Mouse (Mus musculus) kidney, embryonic 14.5 days (tissue): ENCODE data around the gene Il1a. TPM values are rescaled to one million over a fixed set of nuclear protein-coding genes. Genes with fewer than 3 reads are reported as not detected.

ENCODE experiments used
- ATAC-seq: fragments of 200-750 bp; cut with Nextera tagmentation; 2 replicates; pipeline ENCODE4 v1.8.0; 2017; ENCODE audit warnings: moderate number of reproducible peaks, mild to moderate bottlenecking, moderate TSS enrichment, moderate library complexity; ENCODE audit not compliant: low FRiP score, low TSS enrichment
- H3K27ac ChIP-seq: fragments of 300-500 bp; sonication (generic); 2 replicates; pipeline ENCODE4 v1.5.1; 2014; ENCODE audit warnings: low read depth, mild to moderate bottlenecking, low read length, moderate library complexity, mixed read lengths
- H3K27me3 ChIP-seq: fragments of 300-500 bp; sonication (generic); 2 replicates; pipeline ENCODE4 v1.6.1; 2014; ENCODE audit warnings: mild to moderate bottlenecking, low read length; ENCODE audit not compliant: control insufficient read depth, insufficient read depth
- H3K36me3 ChIP-seq: fragments of 300-500 bp; sonication (generic); 2 replicates; pipeline ENCODE4 v1.6.1; 2014; ENCODE audit warnings: low read length, mixed read lengths; ENCODE audit not compliant: control insufficient read depth, insufficient read depth
- H3K4me1 ChIP-seq: fragments of 300-500 bp; sonication (generic); 2 replicates; pipeline ENCODE4 v1.6.1; 2014; ENCODE audit warnings: low read length, mixed read lengths; ENCODE audit not compliant: control insufficient read depth, insufficient read depth
- H3K4me2 ChIP-seq: fragments of 300-500 bp; sonication (generic); replicated peaks from 2 replicates; pipeline ENCODE4 v1.6.1; 2014; ENCODE audit warnings: low read depth, mild to moderate bottlenecking, low read length
- H3K4me3 ChIP-seq: fragments of 300-500 bp; sonication (generic); 2 replicates; pipeline ENCODE4 v1.5.1; 2014; ENCODE audit warnings: mild to moderate bottlenecking, low read length
- H3K9ac ChIP-seq: fragments of 300-500 bp; sonication (generic); 2 replicates; pipeline ENCODE4 v1.6.1; 2014; ENCODE audit warnings: low read depth, mild to moderate bottlenecking, low read length, moderate library complexity
- H3K9me3 ChIP-seq: fragments of 300-500 bp; sonication (generic); 2 replicates; pipeline ENCODE4 v1.6.1; 2016; ENCODE audit warnings: low read length; ENCODE audit not compliant: control insufficient read depth
- WGBS: fragments of 180-500 bp; shearing (Covaris S2); extraction: QIAGEN DNeasy Blood & Tissue Kit; methylation state at CpG from one replicate; pipeline ENCODE4 v1.1.7; 2014; 5-methylcytosine and 5-hydroxymethylcytosine counted together
- polyA plus RNA-seq: library from polyadenylated mRNA; unstranded; fragments of >200 nt; fragmentation: Nextera tagmentation; extraction: Ambion mirVana; gene quantifications from 2 replicates; pipeline ENCODE4 v1.2.1, GENCODE M21; 2014

Gene Il1a
- polyA plus RNA-seq, 1 experiment from 2014 or later: not detected

DNA sequence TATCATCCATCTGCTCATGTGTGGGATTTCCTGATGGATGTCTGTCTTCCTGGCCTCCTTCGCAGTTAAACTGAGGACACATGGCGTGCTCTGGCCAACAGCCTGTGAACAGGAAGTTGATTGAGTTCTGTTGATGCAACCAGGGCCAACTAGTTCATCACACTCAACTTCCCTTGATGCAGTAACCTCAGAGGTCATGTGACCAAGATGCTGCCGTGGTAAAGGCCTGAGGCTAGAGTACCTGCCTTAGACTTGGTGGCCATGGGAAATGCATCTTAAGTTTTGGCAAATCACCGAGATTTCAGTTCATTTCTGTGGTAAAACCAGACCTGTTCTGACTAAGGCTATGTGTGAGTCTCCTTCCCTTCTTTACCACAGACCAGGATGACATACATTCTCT, 6.1 kb upstream of the Il1a start:
- H3K27ac ChIP-seq: no peak overlapping the region
- H3K9me3 ChIP-seq: no peaks in the 10 kb centered on the region
- WGBS: 68% methylated on average over 4 of the region's 4 CpGs
- no peak overlapping the region for H3K4me3 ChIP-seq
- no peak overlapping the region for H3K9ac ChIP-seq
- no peaks in the 10 kb centered on the region for H3K36me3 ChIP-seq
- H3K27me3 ChIP-seq: no peaks in the 10 kb centered on the region
- no peak overlapping the region for H3K4me2 ChIP-seq
- ATAC-seq: no peak
- no peaks in the 10 kb centered on the region for H3K4me1 ChIP-seq

DNA sequence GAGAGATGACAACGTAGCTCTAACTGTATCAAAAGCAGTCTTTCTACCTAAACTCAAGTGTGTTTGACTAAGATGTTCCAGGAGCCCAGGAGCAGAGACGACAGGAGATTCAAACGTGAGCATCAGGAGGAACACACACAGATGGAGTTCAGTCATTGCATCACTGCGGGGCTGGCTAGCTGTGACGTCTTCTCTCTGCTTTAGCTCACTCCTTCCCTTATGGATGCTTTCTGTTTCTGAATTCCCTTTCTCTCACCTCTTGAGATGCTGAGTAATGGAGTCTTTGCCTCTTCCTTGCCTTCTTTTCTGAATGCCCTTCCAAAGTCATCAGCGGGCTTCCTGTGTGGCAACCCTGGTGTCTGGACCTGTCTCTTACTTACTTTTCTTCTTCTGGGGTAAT, 5.1 kb upstream of the Il1a start:
- 81% methylated on average over 6 of the region's 6 CpGs for WGBS
- H3K4me2 ChIP-seq: no peak overlapping the region

GRCm38 (mm10) chr2:129313934-129314333, 4.2 kb upstream of the Il1a start:
- no peak overlapping the region for H3K4me2 ChIP-seq
- no peak overlapping the region for H3K4me3 ChIP-seq
- no peak overlapping the region for H3K9ac ChIP-seq
- no peak overlapping the region for H3K27ac ChIP-seq
- ATAC-seq: no peak
- WGBS: 96% methylated on average over 1 of the region's 1 CpGs
- no peaks in the 10 kb centered on the region for H3K36me3 ChIP-seq
- no peaks in the 10 kb centered on the region for H3K4me1 ChIP-seq
- H3K27me3 ChIP-seq: no peaks in the 10 kb centered on the region
- H3K9me3 ChIP-seq: no peaks in the 10 kb centered on the region

More for the DNA sequence above, 5.1 kb upstream of the Il1a start:
- no peak for ATAC-seq
- Histone ChIP-seq H3K4me1 (no peaks in the 10 kb centered on the region), H3K36me3 (no peaks in the 10 kb centered on the region), H3K9ac (no peak overlapping the region), H3K27ac (no peak overlapping the region), H3K4me3 (no peak overlapping the region), H3K27me3 (no peaks in the 10 kb centered on the region), H3K9me3 (no peaks in the 10 kb centered on the region)

- WGBS: 41% methylated on average over 4 of the region's 4 CpGs
- no peak for ATAC-seq
Measured at GRCm38 (mm10) chr2:129306020-129306419, 3.8 kb downstream of the Il1a start.

GRCm38 (mm10) chr2:129297589-129297982, 12.2 kb downstream of the Il1a start:
- peaks cover 7% of the 10 kb centered on the region; the same call in 1 of the 2 replicates for H3K4me1 ChIP-seq
- 2% methylated on average over 10 of the region's 10 CpGs for WGBS

More at GRCm38 (mm10) chr2:129306020-129306419, 3.8 kb downstream of the Il1a start:
- Histone ChIP-seq H3K36me3 (no peaks in the 10 kb centered on the region), H3K9me3 (no peaks in the 10 kb centered on the region), H3K27ac (no peak overlapping the region), H3K4me2 (no peak overlapping the region), H3K9ac (no peak overlapping the region), H3K27me3 (no peaks in the 10 kb centered on the region), H3K4me1 (no peaks in the 10 kb centered on the region), H3K4me3 (no peak overlapping the region)

GRCm38 (mm10) chr2:129296671-129297588, 12.8 kb downstream of the Il1a start, which contains the start of gene Ckap2l:
Gene Ckap2l (minus strand): TSS chr2:129297212.
- H3K27me3 ChIP-seq: no peaks in the 10 kb centered on the region
- peak within 1 kb of the TSS; percentile 59 for H3K4me2 ChIP-seq
- peaks cover 7% of the 10 kb centered on the region; the same call in 1 of the 2 replicates for H3K4me1 ChIP-seq
- H3K4me3 ChIP-seq: peak within 1 kb of the TSS; percentile 79
- H3K36me3 ChIP-seq: peaks cover 5% of the 10 kb centered on the region; the same call in 1 of the 2 replicates
- H3K9me3 ChIP-seq: no peaks in the 10 kb centered on the region
- peak within 1 kb of the TSS; percentile 81 for H3K9ac ChIP-seq
- under 1% methylated on average over 50 of the region's 50 CpGs for WGBS
- peak; percentile 100 for ATAC-seq
- peak within 1 kb of the TSS; percentile 27 for H3K27ac ChIP-seq

More at GRCm38 (mm10) chr2:129297589-129297982, 12.2 kb downstream of the Il1a start:
- peak overlapping the region; percentile 27 for H3K27ac ChIP-seq
- peak overlapping the region; percentile 79 for H3K4me3 ChIP-seq
- peak overlapping the region; percentile 53 for H3K9ac ChIP-seq
- H3K27me3 ChIP-seq: no peaks in the 10 kb centered on the region
- peak; percentile 69 for ATAC-seq
- H3K9me3 ChIP-seq: no peaks in the 10 kb centered on the region
- peak overlapping the region; percentile 47 for H3K4me2 ChIP-seq
- H3K36me3 ChIP-seq: peaks cover 5% of the 10 kb centered on the region; the same call in 1 of the 2 replicates

DNA sequence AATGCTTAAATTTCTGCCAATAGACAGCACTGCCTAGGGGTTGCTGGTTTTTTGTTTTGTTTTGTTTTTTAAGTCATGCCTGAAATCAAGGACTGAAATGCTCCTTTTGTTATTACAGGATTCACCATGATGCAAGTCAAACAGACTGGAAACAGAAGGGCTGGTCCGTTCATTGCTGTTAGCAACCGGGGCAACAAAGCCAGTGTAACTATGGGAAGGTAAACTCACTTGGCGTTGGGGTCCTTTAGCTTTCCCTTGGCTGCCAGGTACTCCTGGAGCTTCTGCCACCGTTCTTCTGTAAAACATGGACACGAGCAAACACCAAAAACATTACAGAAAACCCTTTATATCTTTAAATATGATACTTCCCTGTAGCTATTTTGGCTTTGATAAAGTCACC, 13.7 kb downstream of the Il1a start:
- 71% methylated on average over 5 of the region's 5 CpGs for WGBS
- Histone ChIP-seq H3K27me3 (no peaks in the 10 kb centered on the region), H3K9ac (peak overlapping the region; percentile 81; the same call in 1 of the 2 replicates), H3K36me3 (peaks cover 8% of the 10 kb centered on the region; the same call in 1 of the 2 replicates), H3K27ac (no peak overlapping the region), H3K4me3 (peak overlapping the region; percentile 79), H3K4me1 (peaks cover 7% of the 10 kb centered on the region; the same call in 1 of the 2 replicates), H3K9me3 (no peaks in the 10 kb centered on the region), H3K4me2 (peak overlapping the region; percentile 59)
- ATAC-seq: no peak

DNA sequence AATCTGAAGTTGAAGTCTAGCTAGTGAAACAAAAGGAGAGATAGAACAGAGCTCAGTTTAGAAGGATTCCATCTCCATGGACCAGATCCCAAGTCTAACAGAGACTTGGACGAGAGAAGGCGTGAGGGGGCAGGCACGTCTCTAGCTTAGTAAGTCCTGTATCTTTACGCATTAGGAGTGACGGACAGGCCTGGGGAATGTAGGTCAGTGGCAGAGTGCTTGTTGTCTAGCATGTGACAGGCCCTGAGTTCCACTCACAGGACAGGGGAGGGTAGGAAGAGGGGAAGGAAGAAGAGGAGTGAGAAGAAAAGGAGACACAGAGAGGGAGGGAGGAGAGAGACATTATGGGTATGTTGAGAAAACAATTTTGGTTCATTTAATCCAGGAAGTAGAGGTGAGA, 14.7 kb downstream of the Il1a start:
- Histone ChIP-seq H3K36me3 (peaks cover 16% of the 10 kb centered on the region; the same call in 1 of the 2 replicates), H3K4me2 (no peak overlapping the region), H3K4me1 (peaks cover 7% of the 10 kb centered on the region; the same call in 1 of the 2 replicates), H3K9me3 (no peaks in the 10 kb centered on the region), H3K4me3 (no peak overlapping the region), H3K27me3 (no peaks in the 10 kb centered on the region), H3K9ac (no peak overlapping the region), H3K27ac (no peak overlapping the region)
- 94% methylated on average over 5 of the region's 5 CpGs for WGBS
- ATAC-seq: no peak

DNA sequence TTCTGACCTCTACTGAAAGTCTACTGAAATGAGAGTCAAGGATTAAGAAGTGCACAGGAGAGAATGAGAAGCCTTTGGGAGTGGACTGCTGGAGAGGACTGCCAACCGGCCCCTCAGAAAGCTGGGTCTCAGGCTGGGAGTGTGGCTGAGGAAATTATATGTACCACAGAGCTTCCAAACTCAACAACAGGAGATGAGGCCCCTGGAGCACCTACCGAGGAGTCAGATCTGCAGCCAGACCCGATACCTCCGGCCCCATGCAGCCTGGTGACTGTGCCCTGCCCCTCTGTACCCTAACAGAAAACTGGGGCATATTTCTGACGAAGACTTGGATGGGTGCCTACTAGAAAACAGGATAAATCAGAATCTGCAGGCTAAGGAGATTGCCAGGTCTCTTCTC, 35.9 kb downstream of the Il1a start:
- ATAC-seq: no peak
- H3K9me3 ChIP-seq: no peaks in the 10 kb centered on the region
- no peak overlapping the region for H3K4me3 ChIP-seq
- H3K4me1 ChIP-seq: no peaks in the 10 kb centered on the region
- no peaks in the 10 kb centered on the region for H3K27me3 ChIP-seq
- no peak overlapping the region for H3K9ac ChIP-seq
- peaks cover 71% of the 10 kb centered on the region for H3K36me3 ChIP-seq
- WGBS: 95% methylated on average over 5 of the region's 5 CpGs
- H3K4me2 ChIP-seq: no peak overlapping the region
- H3K27ac ChIP-seq: no peak overlapping the region
